Mouse (Mus musculus) activated CD4-positive, CD25-positive, alpha-beta regulatory T cell, adult 4 months (primary cell): Measurements from ENCODE around the gene Rbm7. TPM values are rescaled to one million over a fixed set of nuclear protein-coding genes. Genes with fewer than 3 reads are reported as not detected.
"Not testable (repeated sequence)": the region's sequence is repeated elsewhere in the genome, so short reads cannot be mapped to it uniquely, and the experiment has no call there.

ENCODE experiments used
- ATAC-seq: one replicate; pipeline ENCODE4 v1.8.0; 2017
- polyA plus RNA-seq, 2 experiments: library from polyadenylated mRNA; unstranded; fragments of 100-300 nt; shearing (Covaris generic); gene quantifications; one replicate each; pipeline ENCODE4 v1.2.1; 2017

The Rbm7 gene
- polyA plus RNA-seq = 100 to 1,000 TPM; 137 to 142 TPM

- peak; percentile 98 for ATAC-seq
Observed at GRCm38 (mm10) chr9:48494817-48495547, at the start of gene Rbm7, which contains the start of gene Gm5617. Gene Rbm7 (minus strand): TSS chr9:48495299. Gene Gm5617 (plus strand): TSS chr9:48495442.

DNA sequence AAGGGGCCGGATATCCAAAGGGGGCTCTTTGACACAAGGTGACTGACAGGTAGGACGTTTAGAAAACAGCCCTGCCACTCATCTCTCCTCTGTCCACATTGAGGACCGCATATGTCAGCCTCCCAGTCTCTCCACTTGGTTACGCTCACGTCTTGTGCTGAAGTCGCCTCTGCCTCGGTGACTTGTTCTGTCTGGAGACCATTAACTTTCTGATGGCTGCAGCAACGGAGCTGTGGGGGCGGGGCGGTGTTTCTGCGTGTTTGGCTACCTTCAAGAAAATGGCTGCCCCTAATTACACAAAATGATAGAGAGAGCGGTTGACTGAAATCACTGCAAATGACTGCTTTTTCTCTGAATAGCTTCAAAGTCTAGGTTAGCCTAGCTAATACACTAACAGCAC is 43.6 kb upstream of the Rbm7 start:
- ATAC-seq = no peak

DNA sequence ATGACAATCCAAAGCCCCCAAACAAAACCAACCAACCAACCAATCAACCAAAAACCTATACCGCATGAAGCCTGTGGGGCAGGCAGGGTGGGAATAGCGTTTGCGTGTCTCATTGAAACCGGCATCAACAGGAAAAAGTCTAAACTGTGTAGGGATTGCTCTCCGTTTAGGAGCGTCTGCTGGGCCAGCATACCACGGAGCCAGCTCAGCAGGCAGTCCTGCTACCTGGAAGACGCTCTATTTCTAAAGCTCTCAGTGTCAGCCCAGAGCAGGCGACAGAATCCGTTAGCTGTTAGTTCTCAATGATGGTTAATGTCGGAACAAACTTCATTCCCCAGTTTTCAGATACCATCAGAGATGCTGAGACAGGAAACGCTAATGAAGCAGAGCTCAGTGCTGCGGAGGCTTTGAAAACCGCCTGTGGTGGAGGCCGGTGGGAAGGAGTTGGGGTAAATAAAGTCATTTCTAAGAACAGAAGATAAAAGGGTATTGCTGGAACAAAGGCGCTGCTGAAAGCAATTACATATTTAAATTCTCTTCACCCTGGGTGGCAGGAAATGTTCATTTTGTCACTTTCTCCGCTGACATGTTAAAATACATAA is 43.0 kb upstream of the Rbm7 start:
- ATAC-seq = peak; percentile 90

GRCm38 (mm10) chr9:48537616-48538015 is 42.5 kb upstream of the Rbm7 start:
- ATAC-seq = not testable (repeated sequence)

DNA sequence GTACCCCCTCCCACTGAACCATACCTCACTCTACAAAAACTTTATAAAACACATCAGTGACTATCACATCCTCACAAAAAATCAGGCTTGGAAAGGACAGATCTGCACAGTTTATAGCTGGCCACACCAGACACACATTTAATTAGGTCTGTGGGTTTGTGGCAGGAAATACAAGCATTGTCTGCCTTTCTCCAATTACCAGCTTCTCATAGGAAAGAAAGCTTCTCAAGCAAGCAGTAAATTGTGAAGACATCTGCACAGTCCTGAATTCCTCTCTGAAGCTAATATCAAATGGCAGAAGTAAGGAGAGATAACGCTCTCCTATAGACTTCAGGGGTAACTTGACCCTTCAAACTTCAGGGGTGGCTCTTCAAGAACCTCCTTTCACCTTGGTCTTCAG is 41.3 kb upstream of the Rbm7 start:
- ATAC-seq = no peak

DNA sequence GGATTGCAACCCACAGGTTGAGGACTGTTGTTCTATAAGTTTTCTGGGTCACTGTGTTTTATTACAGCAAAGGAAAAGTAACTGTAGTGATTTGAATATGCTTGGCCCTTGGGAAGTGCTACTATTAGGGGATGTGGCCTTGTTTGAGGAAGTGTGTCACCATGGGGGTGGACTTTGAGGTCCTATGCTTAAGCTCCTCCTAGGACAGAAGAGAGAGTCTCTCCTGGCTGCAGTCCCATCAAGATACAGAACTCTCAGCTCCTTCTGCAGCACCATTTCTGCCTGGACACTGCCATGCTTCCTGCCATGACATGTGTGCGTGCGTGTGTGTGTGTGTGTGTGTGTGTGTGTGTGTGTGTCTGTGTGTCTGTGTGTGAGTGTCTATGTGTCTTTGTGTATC is 37.6 kb upstream of the Rbm7 start:
- ATAC-seq = peak; percentile 26

DNA sequence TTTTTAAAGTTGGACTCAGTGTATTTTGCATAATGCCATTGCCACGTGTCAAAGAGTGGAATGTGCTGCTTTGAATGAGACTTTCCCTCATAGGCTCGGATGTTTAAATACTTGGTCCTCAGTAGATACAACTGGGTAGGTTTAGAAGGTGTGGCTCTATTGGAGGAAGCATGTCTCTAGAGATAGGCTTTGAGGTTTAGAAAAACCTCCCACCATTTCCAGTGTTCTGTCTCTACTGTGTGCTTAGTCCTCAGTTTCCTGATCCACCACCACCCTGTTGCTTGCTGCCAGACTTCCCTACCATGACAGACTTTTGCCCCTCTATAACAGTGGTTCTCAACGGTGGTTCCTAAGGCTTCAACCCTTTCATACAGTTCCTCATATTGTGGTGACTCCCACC is 37.1 kb upstream of the Rbm7 start:
- peak; percentile 57 for ATAC-seq

GRCm38 (mm10) chr9:48531294-48531693 is 36.2 kb upstream of the Rbm7 start:
- no peak for ATAC-seq

DNA sequence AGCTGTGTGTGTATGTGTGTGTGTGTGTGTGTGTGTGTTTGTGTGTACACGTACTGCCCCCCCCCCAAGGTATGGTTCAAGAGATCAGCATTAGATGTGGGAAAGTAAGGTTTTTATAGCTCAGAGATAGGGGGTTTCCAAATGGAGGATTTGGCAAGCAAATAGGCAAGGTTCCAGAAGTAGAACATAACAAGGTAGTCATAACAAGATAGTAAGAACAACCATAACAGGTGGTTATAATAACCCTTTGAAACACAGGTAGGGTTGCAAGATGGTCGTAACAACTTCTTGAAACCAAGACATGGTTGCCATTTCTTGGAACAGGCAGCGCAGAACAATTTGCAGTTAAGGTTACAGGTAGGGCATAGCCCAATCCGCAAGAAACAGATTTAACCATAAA is 31.4 kb upstream of the Rbm7 start:
- peak; percentile 74 for ATAC-seq

- ATAC-seq = peak; percentile 25
Observed at GRCm38 (mm10) chr9:48525566-48525965, 30.5 kb upstream of the Rbm7 start.

DNA sequence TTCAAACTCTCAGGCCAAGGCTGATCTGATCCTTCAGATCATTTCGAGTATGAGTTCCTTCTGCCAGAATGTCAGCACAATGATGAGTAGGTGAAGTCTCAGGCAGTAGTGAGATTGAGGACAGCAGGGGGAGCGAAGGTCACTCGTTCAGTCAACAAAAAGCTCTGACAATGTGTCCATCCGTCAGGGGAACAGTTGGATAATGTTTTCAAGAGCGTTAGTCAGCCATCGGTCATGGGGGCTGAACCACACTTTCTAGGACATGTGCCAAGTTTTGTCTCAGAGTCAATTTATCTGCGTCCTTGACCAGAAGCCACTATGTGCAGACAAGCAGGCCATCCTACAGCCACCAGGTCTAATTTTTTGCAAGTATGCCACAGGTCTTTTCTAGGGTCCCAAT is 25.3 kb upstream of the Rbm7 start:
- not testable (repeated sequence) for ATAC-seq

- ATAC-seq = no peak
Observed at GRCm38 (mm10) chr9:48517372-48518130, 22.5 kb upstream of the Rbm7 start.

DNA sequence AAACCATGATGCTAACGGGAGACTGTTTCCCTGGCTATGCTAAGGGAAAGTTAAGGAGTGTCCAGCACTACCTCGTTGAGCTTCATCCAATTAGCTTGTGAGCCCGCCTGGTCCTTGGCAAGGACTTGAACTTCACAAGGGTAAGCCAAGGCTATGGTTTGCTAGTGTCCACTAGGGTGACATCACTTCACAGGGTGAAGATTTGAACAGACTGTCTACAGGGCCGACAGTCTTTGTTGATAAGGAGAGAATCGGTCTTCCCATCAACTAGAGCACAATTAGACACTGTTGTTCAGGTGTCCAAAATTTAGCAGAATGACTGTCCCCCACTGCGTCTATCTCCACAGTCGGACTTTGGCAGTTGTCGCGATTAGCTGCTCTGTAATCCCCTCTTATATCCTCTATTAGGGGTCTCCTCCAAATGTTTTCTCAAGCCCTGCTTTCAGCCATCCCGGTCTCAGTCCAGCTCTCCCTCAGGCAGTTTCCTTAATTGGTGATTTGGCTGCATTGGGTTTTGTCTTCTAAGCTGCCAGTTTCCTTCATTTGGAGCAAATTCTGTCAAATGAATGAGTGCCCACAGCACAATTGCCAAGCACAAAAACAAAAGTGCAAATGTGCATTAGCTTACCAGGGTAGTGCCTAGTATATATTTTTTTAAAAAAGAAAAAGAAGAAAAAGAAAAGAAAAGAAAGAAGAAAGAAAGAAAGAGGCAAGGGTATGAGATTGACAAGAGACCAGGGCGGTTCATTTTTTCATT is 21.7 kb upstream of the Rbm7 start:
- ATAC-seq = no peak

- no peak for ATAC-seq
Observed at GRCm38 (mm10) chr9:48515332-48515731, 20.2 kb upstream of the Rbm7 start.

- ATAC-seq = no peak
Observed at GRCm38 (mm10) chr9:48510134-48510533, 15.0 kb upstream of the Rbm7 start.

- ATAC-seq = no peak
Observed at GRCm38 (mm10) chr9:48504741-48505365, 9.8 kb upstream of the Rbm7 start.

- ATAC-seq = no peak
Observed at GRCm38 (mm10) chr9:48503001-48503400, 7.9 kb upstream of the Rbm7 start.

DNA sequence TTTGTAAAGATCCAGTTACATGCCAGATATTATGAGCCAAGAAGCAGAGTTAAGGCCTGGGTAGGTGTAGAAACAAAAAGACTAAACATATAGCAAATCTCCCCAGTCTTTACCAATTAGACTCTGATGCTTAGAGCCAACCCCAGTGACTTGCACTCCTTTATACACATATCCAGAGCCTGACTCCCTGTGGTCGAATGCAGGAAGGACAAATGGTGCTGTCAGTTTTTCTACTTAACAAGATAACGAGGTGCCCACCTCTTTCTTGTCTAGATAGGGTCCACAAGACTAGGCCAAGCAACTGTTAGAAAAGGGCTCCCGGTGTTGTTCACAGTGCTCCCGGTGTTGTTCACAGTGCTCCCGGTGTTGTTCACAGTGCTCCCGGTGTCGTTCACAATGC is 6.1 kb upstream of the Rbm7 start:
- ATAC-seq = no peak

DNA sequence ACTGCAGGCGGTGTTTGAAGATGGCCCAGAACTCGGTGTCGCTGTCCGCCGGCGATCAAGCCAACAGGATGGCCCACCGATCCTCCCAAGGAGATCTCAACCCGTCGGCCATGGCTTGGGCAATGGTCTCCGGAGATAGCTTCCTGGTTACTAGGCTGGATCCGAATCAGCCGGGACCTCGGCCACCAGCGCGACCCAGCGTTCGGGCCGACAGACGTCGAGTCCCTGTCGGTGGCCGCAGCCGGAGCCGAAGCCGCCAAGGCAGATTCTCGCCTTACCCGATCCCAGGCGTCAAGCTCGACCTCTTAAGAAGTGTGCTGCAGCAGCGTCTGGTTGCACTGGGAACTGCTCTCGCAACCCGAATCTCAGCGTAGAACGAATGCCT is 441 bp upstream of the Rbm7 start:
- ATAC-seq = peak; percentile 20

DNA sequence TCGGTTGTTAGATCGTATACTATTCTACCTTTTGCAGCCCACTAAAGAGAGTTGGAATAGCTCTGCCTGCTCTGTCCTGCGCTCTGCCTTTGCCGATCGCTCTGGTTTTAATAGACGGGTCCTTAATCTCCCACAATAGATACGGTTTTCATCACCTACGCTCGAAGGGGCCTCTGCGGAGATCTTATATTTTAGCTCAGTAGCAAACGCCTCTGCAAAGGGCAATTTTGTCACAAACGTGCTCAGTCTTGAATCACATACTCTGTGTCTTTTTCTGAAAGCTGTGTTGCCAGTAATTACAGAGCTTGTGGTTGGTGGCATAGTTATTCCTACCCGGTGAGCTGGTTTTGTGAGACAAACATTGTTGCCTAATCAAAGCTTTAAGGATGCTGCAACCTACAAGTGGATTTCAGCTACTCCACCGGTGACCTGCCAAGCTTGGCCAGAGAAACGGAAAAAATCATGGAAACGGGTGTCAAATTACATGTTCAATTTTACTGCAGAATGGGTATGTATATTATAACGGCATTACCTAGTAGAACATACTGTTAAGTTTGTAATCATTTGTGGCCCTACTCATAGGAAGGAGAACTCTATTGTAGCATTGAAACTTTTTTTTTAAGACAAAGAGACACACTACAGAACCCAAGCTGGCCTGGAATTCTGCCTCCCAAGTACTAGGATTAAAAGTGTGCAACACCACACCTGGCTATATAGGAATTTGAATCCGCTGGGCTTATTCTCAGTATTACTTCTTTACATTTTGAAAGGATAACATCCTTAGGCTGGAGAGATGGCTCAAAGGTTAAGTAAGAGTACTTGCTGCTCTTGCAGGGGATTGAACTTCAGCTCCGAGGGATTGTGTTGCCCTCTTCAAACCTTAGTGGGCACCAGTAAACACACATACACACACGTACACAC is 13.6 kb downstream of the Rbm7 start:
- no peak for ATAC-seq
